Mouse (Mus musculus) yolk sac, embryonic 10.5 days (tissue): ENCODE data around the gene Auts2.

ENCODE experiments used
- DNase-seq: peaks from one replicate; pipeline ENCODE4 v3.0.0-alpha.2; 2017; ENCODE audit warnings: low spot score

The Auts2 gene

DNA sequence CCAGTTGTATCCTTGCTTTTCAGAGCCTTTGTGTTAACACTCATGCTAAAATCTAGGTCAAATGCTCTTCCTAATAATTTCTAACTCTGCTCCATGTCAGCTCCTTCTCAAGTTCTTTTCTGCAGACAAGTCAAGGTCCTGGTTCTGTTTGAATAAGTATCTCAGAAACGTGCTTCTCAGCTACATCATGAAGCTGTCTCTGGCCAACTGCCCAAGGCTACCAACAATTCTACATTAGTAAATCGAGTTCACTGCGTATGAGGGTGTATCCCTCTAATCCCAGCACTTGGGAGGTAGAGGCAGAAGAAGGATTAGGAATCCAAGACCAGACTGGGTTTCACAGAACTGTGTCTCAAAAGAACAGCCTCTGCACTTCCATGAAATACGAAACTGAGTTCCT lies 1109.9 kb downstream of the Auts2 start:
- DNase-seq = no peak

DNA sequence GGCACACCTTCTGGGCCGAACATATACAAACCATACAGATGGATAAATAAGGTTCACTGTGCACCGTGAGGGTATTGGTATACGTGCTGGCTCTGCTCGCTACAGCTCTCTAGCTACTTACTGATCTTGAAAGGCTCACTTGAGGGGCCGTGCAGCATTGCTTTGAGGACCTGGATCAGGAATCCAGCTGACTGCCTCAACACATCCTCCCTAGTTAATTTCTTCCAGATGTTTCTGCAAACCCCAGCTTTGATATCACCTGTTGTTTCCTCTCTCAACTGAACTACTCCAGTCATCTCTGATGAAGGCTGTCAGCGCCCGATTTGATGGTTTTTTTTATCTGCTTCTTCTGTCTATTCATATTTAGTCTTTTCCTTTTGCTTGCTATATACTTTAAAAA lies 1111.2 kb downstream of the Auts2 start:
- DNase-seq = no peak

- DNase-seq = peak; percentile 21
Observed at GRCm38 (mm10) chr5:131430109-131430508, 1113.0 kb downstream of the Auts2 start.

DNA sequence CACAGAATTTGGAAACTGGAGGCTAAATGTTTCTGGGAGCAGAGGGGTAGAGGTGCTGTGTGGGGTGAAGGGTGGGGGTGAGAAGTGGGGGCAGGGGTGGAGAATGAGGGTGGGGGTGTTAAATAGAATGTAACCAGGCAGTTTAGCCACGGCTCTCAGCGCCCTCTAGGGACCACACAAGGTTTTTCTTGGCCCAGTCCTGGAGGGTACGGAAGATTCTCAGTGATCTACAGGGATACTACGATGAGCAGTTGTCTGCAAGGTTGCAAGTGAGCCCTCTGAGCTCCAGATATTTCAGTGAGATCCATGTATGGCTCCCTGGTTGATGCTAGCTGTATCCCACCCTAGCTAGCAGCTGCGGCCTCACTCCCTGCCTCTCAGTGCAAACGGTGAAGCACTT lies 1113.6 kb downstream of the Auts2 start:
- no peak for DNase-seq

DNA sequence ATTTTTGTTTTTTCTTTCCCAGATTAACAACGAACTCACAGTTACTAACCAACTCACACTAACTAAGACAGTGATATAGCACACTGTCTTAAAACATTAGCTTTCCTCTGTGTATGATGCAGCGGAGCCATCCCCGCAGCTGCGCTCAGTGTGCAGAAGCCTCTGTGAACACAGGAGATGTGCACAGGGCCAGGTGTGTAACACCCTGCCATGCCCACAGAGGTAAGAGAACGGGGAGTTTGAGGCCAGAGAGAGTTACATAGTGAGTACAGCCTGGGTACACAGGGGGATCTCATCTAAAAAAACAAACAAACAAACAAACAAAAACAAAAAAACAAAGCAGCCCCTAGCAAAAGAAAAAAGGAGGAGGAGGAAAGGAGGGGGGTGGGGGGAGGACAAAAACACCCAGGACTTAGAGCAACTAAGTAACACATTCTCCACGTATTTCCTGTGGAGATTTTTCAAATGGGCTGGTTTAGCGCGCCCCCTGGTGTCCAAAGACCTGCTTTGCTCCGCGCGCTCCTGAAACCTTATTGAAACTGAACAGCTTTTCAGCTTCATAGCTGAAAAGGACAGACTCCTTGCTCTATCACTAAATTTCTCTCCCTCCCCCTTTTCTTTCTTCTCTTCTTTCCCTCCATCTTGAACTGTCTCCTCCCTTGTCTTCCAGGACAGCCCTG lies 1115.3 kb downstream of the Auts2 start:
- DNase-seq = peak; percentile 31

DNA sequence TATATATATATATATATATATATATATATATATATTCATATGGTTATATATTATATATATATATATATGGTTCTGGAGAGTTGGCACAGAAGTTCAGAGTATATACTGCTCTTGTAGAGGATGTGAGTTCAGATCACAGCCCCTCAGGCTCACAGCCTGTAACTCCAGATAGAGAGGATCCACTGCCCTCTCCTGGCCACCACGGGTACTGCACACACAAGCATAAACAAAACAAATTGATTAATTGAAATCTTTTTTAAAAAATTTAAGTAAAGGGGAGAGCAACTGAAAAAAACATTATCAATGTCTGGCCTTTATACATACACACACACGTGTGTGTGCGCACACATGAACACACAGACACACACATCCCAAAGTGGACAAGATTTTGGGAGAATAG lies 1120.4 kb downstream of the Auts2 start:
- no peak for DNase-seq

DNA sequence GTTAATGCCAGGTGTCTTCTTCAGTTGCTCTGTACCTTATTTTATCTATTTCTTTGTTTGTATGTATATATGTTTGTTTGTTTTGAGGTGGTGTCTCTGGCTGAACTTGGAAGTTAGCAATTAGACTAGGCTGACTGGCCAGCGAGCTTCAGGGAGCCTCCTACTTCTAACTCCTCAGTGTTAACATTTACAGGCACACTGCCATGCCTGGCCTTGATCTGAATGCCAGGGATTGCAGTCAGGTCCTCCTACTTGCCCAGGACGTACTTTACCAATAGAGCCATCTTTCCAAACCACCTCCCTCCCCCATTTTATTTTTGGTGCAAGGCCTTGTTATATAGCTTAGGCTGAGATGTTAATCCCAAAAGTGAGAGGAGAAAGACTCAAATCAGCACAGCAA lies 1122.7 kb downstream of the Auts2 start:
- DNase-seq = no peak

DNA sequence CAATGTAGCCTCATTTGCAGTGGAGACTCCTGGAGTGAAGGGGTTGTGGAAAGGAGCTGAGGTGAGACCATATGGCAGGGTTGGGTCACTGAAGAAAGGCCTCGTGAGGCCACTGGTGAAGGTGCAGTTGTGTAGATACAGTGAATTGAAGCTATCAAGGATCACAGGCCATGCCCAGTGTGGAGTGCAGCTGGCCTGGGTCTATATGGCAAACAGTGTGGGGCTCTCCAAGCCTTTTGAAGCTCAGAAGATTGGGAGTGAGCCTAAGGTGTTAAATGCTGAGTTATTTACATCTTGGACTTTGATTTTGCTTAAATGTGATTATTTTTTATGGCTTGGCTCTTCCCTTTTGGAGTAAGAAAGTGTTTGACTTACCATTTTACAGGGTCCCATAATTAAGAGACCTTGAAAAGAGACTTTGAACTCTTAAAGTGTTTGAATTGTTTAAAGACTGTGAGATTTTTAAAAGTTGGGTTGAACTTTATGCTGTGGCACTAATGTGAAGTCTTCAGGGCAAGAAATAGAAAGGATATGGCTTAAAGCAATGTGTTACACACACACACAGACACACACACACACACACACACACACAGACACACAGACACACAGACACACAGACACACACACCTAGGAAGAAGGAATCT lies 1127.1 kb downstream of the Auts2 start:
- DNase-seq = no peak

DNA sequence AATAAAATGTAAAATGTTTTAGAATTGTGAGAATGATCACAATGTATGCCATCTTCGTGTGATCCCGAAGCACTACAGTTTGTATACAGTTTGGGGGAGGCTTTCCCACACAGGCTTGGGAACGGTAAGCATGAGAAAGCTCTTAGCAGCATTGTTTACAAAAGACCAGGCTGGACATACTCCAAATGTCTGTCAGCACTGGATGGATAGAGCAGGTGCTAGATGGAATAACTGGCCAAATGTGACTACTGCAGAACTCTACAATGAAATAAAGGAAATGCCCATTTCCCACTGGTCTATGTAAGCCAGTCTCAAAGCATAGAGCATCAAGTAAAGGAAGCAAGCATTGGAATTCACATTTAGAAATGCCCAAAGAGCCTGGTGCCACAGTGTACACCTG lies 1144.9 kb downstream of the Auts2 start:
- DNase-seq = no peak

- DNase-seq = no peak
Observed at GRCm38 (mm10) chr5:131395756-131396155, 1147.4 kb downstream of the Auts2 start.
